25 mouse cellular contexts compared by ENCODE assay signal in genomic region chrX:56380852-56381251, GRCm38 (mm10). TPM values are rescaled to one million over a fixed set of nuclear protein-coding genes. Genes with fewer than 3 reads are reported as not detected.
"Had no signal": no experiment of that assay in that cellular context is flagged by ENCODE, and none has a peak within 500 bp of the region (broad histone marks: within the 10 kb centered on the region; RNA-seq: fewer than 3 reads in every experiment).

No protein-coding gene starts in this region.

- H3K36me3 ChIP-seq: heart, embryonic 10.5 days; heart, embryonic 13.5 days; heart, embryonic 15.5 days; hindbrain, embryonic 10.5 days; hindbrain, embryonic 15.5 days; kidney, embryonic 15.5 days; limb, embryonic 10.5 days; limb, embryonic 12.5 days; liver, embryonic 13.5 days had no signal

- H3K9ac ChIP-seq: heart, embryonic 13.5 days; heart, embryonic 15.5 days; hindbrain, embryonic 13.5 days; hindbrain, embryonic 15.5 days; kidney, embryonic 15.5 days; limb, embryonic 12.5 days; liver, embryonic 13.5 days had no signal

- ATAC-seq: hindbrain, postnatal 0 days; intestine, embryonic 16.5 days had no signal

- H3K27ac ChIP-seq: gastrocnemius, adult 2 months; heart, embryonic 10.5 days; heart, embryonic 13.5 days; heart, embryonic 15.5 days; hindbrain, embryonic 10.5 days; hindbrain, embryonic 13.5 days; hindbrain, embryonic 15.5 days; hindbrain, postnatal 0 days; kidney, embryonic 15.5 days; kidney, postnatal 0 days; left cerebral cortex, adult 2 months; limb, embryonic 10.5 days; limb, embryonic 12.5 days; liver, embryonic 13.5 days had no signal

- H3K27me3 ChIP-seq: heart, embryonic 13.5 days; heart, embryonic 15.5 days; hindbrain, embryonic 13.5 days; hindbrain, embryonic 15.5 days; kidney, embryonic 15.5 days; limb, embryonic 12.5 days; liver, embryonic 13.5 days had no signal

- H3K4me1 ChIP-seq: heart, embryonic 10.5 days; heart, embryonic 13.5 days; heart, embryonic 15.5 days; hindbrain, embryonic 10.5 days; hindbrain, embryonic 13.5 days; hindbrain, embryonic 15.5 days; kidney, embryonic 15.5 days; limb, embryonic 10.5 days; limb, embryonic 12.5 days; liver, embryonic 13.5 days had no signal

- H3K4me3 ChIP-seq: gastrocnemius, adult 2 months; heart, embryonic 10.5 days; heart, embryonic 13.5 days; heart, embryonic 15.5 days; hindbrain, embryonic 10.5 days; hindbrain, embryonic 13.5 days; hindbrain, embryonic 15.5 days; kidney, embryonic 15.5 days; left cerebral cortex, adult 2 months; limb, embryonic 10.5 days; limb, embryonic 12.5 days; liver, embryonic 13.5 days had no signal

- H3K4me2 ChIP-seq: heart, embryonic 13.5 days; heart, embryonic 15.5 days; hindbrain, embryonic 13.5 days; hindbrain, embryonic 15.5 days; kidney, embryonic 15.5 days; limb, embryonic 12.5 days; liver, embryonic 11.5 days; liver, embryonic 13.5 days had no signal

- DNase-seq: gastrocnemius, adult 2 months; gastrocnemius, postnatal 10 days; gastrocnemius, postnatal 25 days; heart, postnatal 4 days; kidney, adult 11 months; kidney, adult 2 months; kidney, adult 9 months; kidney, postnatal 14 days; kidney, postnatal 36 days; liver; liver, embryonic 13.5 days had no signal

- H3K9me3 ChIP-seq: heart, embryonic 10.5 days; heart, embryonic 15.5 days; hindbrain, embryonic 13.5 days; hindbrain, embryonic 15.5 days; kidney, embryonic 15.5 days; liver, embryonic 13.5 days had no signal

RNA-seq across cellular contexts. Expression of gene Smim10l2a, which starts 6.5 kb away (rescaled TPM):
- total RNA-seq: gastrocnemius, adult 2 months had no signal
